Mouse (Mus musculus): ENCODE measurements around the gene Dgki. TPM values are rescaled to one million over a fixed set of nuclear protein-coding genes. Genes with fewer than 3 reads are reported as not detected.

Dgki gene
- polyA plus RNA-seq, 2 experiments, result 0.02 TPM; not detected in 1

GRCm38 (mm10) chr6:37326603-37326955 is 26.6 kb upstream of the Dgki start:
- Histone ChIP-seq H3K27me3 (ENCODE audit: control insufficient read depth, insufficient read depth, low read length) (no peaks in the 10 kb centered on the region), H3K4me2 (ENCODE audit: low read depth) (no peak overlapping the region), H3K36me3 (replicated peaks; ENCODE audit: control insufficient read depth, insufficient read depth, low read depth) (no peaks in the 10 kb centered on the region), H3K4me1 (replicated peaks; ENCODE audit: control insufficient read depth in 2 of 2, insufficient read depth in 2 of 2, low read length in 1 of 2) (no peaks in the 10 kb centered on the region), H3K9ac (replicated peaks) (no peak overlapping the region), H3K4me3 (ENCODE audit: insufficient read depth in 1 of 2, low read depth in 2 of 2, low read length in 2 of 2) (no peak overlapping the region), H3K27ac (no peak overlapping the region), H3K9me3 (ENCODE audit: control insufficient read depth, low read length) (no peaks in the 10 kb centered on the region)
- ATAC-seq (ENCODE audit: insufficient read depth) (no peak), DNase-seq (ENCODE audit: low read depth in 3 of 3, low spot score in 3 of 3) (no peak)
- TF ChIP-seq EP300 (IDR thresholded peaks at IDR 0.05; ENCODE audit: low read depth) (no peak), CTCF (IDR thresholded peaks at IDR 0.05; ENCODE audit: low read depth) (no peak)
- WGBS (ENCODE audit: insufficient replicate concordance), result 50% methylated on average over 8 of the region's 8 CpGs

- Histone ChIP-seq H3K4me2 (ENCODE audit: low read depth) (no peak overlapping the region), H3K9me3 (ENCODE audit: control insufficient read depth, low read length) (no peaks in the 10 kb centered on the region), H3K9ac (replicated peaks) (no peak overlapping the region), H3K27ac (no peak overlapping the region), H3K27me3 (ENCODE audit: control insufficient read depth, insufficient read depth, low read length) (no peaks in the 10 kb centered on the region), H3K36me3 (replicated peaks; ENCODE audit: control insufficient read depth, insufficient read depth, low read depth) (no peaks in the 10 kb centered on the region), H3K4me3 (ENCODE audit: insufficient read depth in 1 of 2, low read depth in 2 of 2, low read length in 2 of 2) (no peak overlapping the region), H3K4me1 (replicated peaks; ENCODE audit: control insufficient read depth in 2 of 2, insufficient read depth in 2 of 2, low read length in 1 of 2) (no peaks in the 10 kb centered on the region)
- TF ChIP-seq EP300 (IDR thresholded peaks at IDR 0.05; ENCODE audit: low read depth), result no peak
- TF ChIP-seq CTCF (IDR thresholded peaks at IDR 0.05; ENCODE audit: low read depth), result no peak
- DNase-seq (ENCODE audit: low read depth in 3 of 3, low spot score in 3 of 3) (no peak), ATAC-seq (ENCODE audit: insufficient read depth) (no peak)
- WGBS (ENCODE audit: insufficient replicate concordance), result 76% methylated on average over 9 of the region's 9 CpGs
Measured at GRCm38 (mm10) chr6:37325906-37326602, 26.1 kb upstream of the Dgki start.

- H3K4me2 ChIP-seq (ENCODE audit: low read depth), result no peak overlapping the region
- no peak for TF ChIP-seq EP300 (IDR thresholded peaks at IDR 0.05; ENCODE audit: low read depth)
- no peak for TF ChIP-seq CTCF (IDR thresholded peaks at IDR 0.05; ENCODE audit: low read depth)
- H3K27ac ChIP-seq, result no peak overlapping the region
- WGBS (ENCODE audit: insufficient replicate concordance), result 71% methylated on average over 3 of the region's 3 CpGs
- no peaks in the 10 kb centered on the region for H3K9me3 ChIP-seq (ENCODE audit: control insufficient read depth, low read length)
- ATAC-seq (ENCODE audit: insufficient read depth) (no peak), DNase-seq (ENCODE audit: low read depth in 3 of 3, low spot score in 3 of 3) (no peak)
- no peak overlapping the region for H3K4me3 ChIP-seq (ENCODE audit: insufficient read depth in 1 of 2, low read depth in 2 of 2, low read length in 2 of 2)
- H3K9ac ChIP-seq (replicated peaks), result no peak overlapping the region
- no peaks in the 10 kb centered on the region for H3K4me1 ChIP-seq (replicated peaks; ENCODE audit: control insufficient read depth in 2 of 2, insufficient read depth in 2 of 2, low read length in 1 of 2)
- no peaks in the 10 kb centered on the region for H3K36me3 ChIP-seq (replicated peaks; ENCODE audit: control insufficient read depth, insufficient read depth, low read depth)
- H3K27me3 ChIP-seq (ENCODE audit: control insufficient read depth, insufficient read depth, low read length), result no peaks in the 10 kb centered on the region
Measured at GRCm38 (mm10) chr6:37325076-37325475, 25.1 kb upstream of the Dgki start.

- no peak overlapping the region for H3K27ac ChIP-seq
- H3K36me3 ChIP-seq (replicated peaks; ENCODE audit: control insufficient read depth, insufficient read depth, low read depth), result no peaks in the 10 kb centered on the region
- H3K4me3 ChIP-seq (ENCODE audit: insufficient read depth in 1 of 2, low read depth in 2 of 2, low read length in 2 of 2), result no peak overlapping the region
- no peak overlapping the region for H3K9ac ChIP-seq (replicated peaks)
- no peak for DNase-seq (ENCODE audit: low read depth in 3 of 3, low spot score in 3 of 3)
- TF ChIP-seq EP300 (IDR thresholded peaks at IDR 0.05; ENCODE audit: low read depth), result no peak
- no peak for TF ChIP-seq CTCF (IDR thresholded peaks at IDR 0.05; ENCODE audit: low read depth)
- no peaks in the 10 kb centered on the region for H3K9me3 ChIP-seq (ENCODE audit: control insufficient read depth, low read length)
- H3K27me3 ChIP-seq (ENCODE audit: control insufficient read depth, insufficient read depth, low read length), result no peaks in the 10 kb centered on the region
- WGBS (ENCODE audit: insufficient replicate concordance), result 71% methylated on average over 7 of the region's 7 CpGs
- no peak overlapping the region for H3K4me2 ChIP-seq (ENCODE audit: low read depth)
- ATAC-seq (ENCODE audit: insufficient read depth), result no peak
- no peaks in the 10 kb centered on the region for H3K4me1 ChIP-seq (replicated peaks; ENCODE audit: control insufficient read depth in 2 of 2, insufficient read depth in 2 of 2, low read length in 1 of 2)
Measured at GRCm38 (mm10) chr6:37322641-37323040, 22.7 kb upstream of the Dgki start.

- Histone ChIP-seq H3K9me3 (ENCODE audit: control insufficient read depth, low read length) (no peaks in the 10 kb centered on the region), H3K4me3 (ENCODE audit: insufficient read depth in 1 of 2, low read depth in 2 of 2, low read length in 2 of 2) (no peak overlapping the region), H3K9ac (replicated peaks) (no peak overlapping the region), H3K4me2 (ENCODE audit: low read depth) (no peak overlapping the region), H3K36me3 (replicated peaks; ENCODE audit: control insufficient read depth, insufficient read depth, low read depth) (no peaks in the 10 kb centered on the region), H3K27ac (no peak overlapping the region), H3K4me1 (replicated peaks; ENCODE audit: control insufficient read depth in 2 of 2, insufficient read depth in 2 of 2, low read length in 1 of 2) (no peaks in the 10 kb centered on the region), H3K27me3 (ENCODE audit: control insufficient read depth, insufficient read depth, low read length) (no peaks in the 10 kb centered on the region)
- TF ChIP-seq CTCF (IDR thresholded peaks at IDR 0.05; ENCODE audit: low read depth) (no peak), EP300 (IDR thresholded peaks at IDR 0.05; ENCODE audit: low read depth) (no peak)
- ATAC-seq (ENCODE audit: insufficient read depth), result no peak
- no peak for DNase-seq (ENCODE audit: low read depth in 3 of 3, low spot score in 3 of 3)
- WGBS (ENCODE audit: insufficient replicate concordance), result 67% methylated on average over 9 of the region's 9 CpGs
Measured at GRCm38 (mm10) chr6:37322088-37322487, 22.1 kb upstream of the Dgki start.

All from liver, embryonic 14.5 days (tissue).